Mouse (Mus musculus) right cerebral cortex, postnatal 25 days (tissue): ENCODE data around the gene Bik.
"Not testable (repeated sequence)": the region's sequence is repeated elsewhere in the genome, so short reads cannot be mapped to it uniquely, and the experiment has no call there.

ENCODE experiments used
- DNase-seq: peaks from one replicate; pipeline ENCODE4 v3.0.0; 2022

Bik gene

DNA sequence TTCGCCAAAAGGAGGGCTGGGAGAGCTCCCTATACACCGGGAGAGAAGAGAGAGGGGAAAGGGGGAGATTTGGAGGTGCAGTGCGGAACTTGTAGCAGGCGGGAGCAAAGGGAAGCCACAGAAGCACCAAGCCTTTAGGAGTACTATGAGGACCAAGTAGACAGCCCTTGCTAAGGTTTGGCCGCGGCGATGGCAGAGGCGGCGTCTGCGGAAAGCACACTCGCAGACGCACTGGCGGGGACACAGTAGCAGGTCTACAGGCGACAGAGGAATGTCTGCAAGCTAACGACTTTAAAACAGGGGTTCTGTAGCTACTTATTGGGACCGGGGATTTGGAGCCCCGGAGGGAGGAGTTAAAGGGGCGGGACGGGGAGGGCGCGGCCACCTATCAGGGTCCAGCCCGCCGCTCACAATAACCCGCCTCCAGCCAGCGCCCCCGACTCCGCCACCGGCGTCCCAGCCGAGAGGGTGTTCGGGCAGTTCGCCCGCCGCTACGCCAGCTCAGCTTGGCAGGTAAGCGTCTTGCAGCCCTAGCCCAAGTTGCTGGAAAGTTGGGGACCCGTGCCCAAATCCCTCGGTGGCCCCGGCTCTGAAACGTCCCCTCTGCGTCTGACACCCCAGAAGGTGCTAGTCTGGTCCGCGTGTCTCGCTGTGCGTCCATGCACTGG is at the start of gene Bik:
Gene Bik (plus strand): TSS at position 439 of the 668 bp plus-strand sequence.
- DNase-seq = no peak

- no peak for DNase-seq
Measured at GRCm38 (mm10) chr15:83478096-83478495, 48.6 kb upstream of the Bik start.

DNA sequence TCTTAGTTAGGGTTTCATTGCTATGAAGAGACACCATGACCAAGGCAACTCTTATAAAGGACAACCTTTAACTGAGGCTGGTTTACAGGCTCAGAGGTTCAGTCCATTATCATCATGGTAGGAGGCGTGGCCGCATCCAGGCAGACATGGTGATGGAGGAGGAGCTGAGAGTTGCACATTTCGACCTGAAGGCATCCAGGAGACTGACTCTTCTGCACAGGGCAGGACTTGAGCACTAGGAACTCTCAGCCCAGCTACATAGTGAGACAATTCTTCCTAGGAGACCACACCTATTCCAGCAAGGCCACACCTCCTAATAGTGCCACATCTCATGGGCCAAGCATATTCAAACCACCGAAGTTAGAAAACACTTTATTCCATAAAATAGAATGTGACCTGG is 46.8 kb upstream of the Bik start:
- DNase-seq = no peak

GRCm38 (mm10) chr15:83481236-83481780 is 45.4 kb upstream of the Bik start:
- no peak for DNase-seq

DNA sequence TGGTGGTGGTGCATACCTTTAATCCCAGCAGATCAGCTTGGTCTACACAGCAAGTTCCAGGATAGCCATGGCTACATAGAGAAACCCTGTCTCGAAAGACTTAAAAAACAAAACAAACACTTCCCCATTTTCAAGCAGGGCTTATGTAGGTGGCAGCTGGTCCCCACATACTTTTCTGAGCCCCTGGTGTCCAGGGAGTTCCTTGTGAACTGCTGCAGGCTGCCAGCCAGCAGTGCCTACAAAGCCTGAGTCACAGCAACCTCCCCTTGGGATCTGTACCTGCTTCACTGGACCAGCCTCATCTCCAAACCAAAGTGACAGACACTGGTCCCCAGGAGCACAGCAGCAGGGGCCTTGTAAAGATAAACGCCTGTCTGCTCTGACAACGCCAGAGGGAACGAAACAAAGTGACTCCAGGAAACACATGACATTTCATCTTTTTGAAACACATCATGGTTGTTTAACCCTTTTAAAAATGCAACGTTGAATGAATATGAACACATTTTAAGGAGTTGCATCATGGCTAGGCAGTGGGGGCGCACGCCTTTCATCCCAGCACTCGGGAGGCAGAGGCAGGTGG is 43.9 kb upstream of the Bik start:
- no peak for DNase-seq

- no peak for DNase-seq
Measured at GRCm38 (mm10) chr15:83483482-83483881, 43.2 kb upstream of the Bik start.

DNA sequence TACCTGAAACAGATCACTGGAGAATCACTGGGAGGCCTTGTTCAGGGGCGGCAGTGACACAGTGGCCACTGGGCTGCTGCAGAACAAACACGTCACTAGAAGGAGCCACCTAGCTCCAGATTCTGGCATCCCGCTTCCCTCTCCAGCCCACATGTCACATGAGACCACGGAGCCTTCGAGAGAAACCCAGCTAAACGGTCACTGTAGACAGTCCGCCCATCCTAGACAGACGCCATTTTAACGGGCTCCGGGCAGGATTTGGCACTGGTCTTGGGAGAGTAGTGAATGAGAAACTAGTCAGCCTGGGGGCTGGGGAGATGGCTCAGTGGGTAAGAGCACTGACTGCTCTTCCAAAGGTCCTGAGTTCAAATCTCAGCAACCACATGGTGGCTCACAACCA is 42.4 kb upstream of the Bik start:
- DNase-seq = no peak

- no peak for DNase-seq
Measured at GRCm38 (mm10) chr15:83487477-83488115, 39.1 kb upstream of the Bik start.

GRCm38 (mm10) chr15:83489471-83489870 is 37.2 kb upstream of the Bik start:
- DNase-seq = no peak

GRCm38 (mm10) chr15:83491891-83492290 is 34.8 kb upstream of the Bik start:
- DNase-seq = no peak

- DNase-seq = no peak
Measured at GRCm38 (mm10) chr15:83493856-83494571, 32.6 kb upstream of the Bik start.

DNA sequence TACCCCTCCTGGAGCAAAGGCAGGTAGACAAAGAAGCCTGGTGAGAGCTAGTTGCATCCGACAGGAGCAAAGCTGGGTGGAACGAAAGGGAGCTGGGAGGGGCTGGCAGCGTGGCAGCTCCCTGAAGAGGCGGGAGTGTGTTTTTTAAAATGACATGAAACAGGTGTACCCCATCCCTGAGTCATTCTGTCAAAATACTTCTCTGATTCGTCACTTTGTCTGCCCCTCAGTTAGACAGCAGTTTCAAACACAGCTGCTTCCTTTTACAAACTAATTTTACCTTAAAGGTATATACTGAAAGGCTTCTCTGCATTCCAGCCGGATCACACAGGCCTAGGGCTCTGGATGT is 32.1 kb upstream of the Bik start:
- no peak for DNase-seq

DNA sequence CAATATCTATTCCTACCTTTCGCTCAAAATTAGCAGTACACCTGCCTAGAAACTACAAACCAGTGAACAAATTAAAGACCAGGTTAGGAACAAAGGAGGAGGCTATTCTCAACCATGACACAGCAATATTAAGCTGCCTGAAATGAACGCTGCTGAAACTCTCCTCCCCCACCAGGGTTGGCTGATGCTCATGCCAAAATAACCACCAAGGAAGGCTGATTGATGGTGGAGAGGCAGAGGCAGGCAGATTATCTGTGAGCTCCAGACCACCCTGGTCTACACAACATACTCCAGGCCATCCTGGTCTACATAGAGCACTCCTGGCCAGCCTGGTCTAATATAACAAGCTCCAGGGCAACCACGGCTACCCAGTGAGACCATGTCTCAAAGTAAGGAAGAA is 31.5 kb upstream of the Bik start:
- no peak for DNase-seq

DNA sequence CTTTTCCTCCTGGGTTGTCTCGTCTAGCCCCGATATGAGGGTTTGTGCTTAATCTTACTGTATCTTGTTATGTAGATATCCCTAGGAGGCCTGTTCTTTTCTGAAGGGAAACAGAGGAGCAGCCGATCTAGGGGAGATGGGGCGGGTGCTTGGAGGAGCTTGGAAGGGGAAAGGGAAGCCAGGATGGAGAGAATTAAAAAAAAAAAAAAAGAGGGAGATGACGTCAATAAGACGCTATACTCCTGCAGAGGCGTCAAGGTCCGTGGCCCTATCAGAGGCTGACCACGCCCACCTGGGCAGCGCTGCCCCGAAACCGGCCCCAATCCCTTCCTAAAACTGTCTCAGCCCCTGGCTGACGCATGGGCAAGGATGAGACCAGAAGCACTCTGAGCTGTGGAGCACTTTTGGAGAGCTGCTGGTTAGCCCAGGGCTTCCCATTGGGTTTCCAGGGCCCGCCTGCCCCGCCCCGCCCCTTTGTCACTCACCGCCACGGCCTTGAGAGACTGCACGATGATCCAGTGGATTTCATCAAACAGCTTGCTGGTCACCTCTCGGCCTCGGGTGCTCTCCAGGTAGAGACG is 30.8 kb upstream of the Bik start:
- no peak for DNase-seq

GRCm38 (mm10) chr15:83497299-83497698 is 29.4 kb upstream of the Bik start:
- no peak for DNase-seq

- DNase-seq = no peak
Measured at GRCm38 (mm10) chr15:83499211-83499755, 27.4 kb upstream of the Bik start.

- DNase-seq = no peak
Measured at GRCm38 (mm10) chr15:83500352-83500751, 26.3 kb upstream of the Bik start.

GRCm38 (mm10) chr15:83501483-83501882 is 25.2 kb upstream of the Bik start:
- not testable (repeated sequence) for DNase-seq

DNA sequence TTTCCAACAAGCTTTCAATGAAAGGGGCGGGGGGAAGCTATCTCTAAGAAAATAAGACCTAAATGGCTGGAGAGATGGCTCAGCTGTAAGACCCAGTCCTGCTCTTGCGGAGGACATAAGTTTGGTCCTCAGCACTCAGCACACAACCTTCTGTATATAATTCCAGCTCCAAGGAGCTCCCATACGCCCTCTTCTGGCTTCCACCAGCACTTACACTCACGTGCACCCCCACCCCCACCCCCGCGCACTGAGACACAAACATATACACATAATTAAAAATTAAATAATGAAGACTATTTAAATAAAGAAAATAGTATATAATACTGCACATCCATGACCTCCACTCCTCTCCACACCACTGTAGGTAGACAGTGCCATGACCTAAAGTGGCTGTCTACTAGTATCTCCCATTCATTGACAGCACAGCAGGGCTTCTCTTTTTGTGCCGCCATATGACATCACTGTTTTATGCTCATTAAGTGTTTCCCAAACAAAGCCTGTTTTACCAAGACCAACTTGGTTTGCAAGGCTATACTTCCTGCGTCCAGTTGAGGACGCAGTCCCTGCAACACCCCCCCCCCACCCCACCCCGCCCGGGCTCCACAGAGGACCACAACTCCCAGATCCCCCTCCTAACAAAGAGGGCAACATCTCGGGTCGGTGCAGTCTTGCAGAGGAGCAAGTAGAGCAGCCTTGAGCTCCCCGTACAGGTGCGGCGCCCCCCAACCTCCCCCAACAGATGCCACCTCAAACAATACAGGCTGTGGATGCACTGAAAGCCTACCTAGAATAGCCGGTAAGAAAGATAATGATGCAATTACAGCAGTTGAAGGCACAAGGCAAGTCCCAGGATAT is 16.5 kb upstream of the Bik start:
- no peak for DNase-seq

DNA sequence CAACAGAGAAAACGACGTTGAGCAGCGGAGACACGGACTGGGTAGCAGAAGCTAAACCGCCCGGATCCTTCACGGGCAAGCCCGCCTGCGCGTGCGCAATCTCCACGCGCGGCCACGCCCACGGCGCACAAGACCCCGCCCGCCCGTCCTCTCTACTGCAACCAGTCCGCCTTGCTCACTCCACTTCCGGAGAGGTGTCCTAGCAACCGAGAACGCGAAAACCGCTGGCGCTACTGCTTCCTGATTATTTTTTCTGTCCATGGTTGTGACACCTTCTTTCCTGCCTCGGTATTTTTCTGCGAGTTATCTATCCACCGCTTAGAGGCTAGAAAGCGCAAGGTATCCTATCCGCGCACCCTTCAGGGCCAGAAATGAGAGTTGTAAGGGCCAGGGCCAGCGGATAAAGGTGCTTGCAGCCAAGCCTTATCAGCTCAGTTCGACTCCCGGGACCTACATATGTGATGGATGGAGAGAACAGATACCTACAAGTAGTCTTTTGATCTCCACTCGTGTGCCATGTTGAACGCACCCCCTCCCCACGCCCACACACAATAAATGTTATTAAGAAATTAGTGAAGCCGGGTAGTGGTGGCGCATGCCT is 15.8 kb upstream of the Bik start, which contains the start of gene Ttll1:
Gene Ttll1 (minus strand): TSS at position 89 of the 601 bp plus-strand sequence.
- peak; percentile 95 for DNase-seq
